Mouse (Mus musculus): ENCODE measurements at regions not wholly inside any gene's neighbourhood (a gene's known extent, or its start where the extent isn't known, plus 50 kb on each side); places are given as distances from the start of the nearest gene placed in this dataset.

DNA sequence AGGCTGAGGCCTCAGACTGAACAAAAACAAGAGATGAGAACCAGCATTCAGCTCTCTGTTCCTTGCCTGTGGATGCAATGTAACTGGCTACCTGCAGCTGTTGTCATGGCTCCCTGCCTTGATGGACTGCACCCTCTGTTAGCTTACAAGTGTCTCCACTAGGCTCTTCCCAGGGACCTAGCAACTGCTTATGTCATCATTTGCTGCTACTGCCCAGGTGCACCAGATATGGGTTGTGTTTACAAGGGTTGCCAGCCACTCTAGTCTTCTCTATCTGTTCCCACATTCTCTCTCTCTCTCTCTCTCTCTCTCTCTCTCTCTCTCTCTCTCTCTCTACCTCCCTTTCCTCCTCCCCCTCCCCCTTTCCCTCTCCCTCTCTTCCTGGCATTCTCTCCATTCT, 126.4 kb downstream of the Matn1 start:
- TF ChIP-seq POLR2A (IDR thresholded peaks at IDR 0.05; ENCODE audit: borderline replicate concordance, control insufficient read depth, low read depth, low read length) (no peak), CTCF (IDR thresholded peaks at IDR 0.05; ENCODE audit: control insufficient read depth, insufficient read depth, low read length) (no peak)

All from bone marrow, adult 2 months (tissue).